Mouse (Mus musculus) 3T3-L1 (cell line): ENCODE measurements around the gene Gm10837.

ENCODE experiments used
- DNase-seq: peaks from one replicate; pipeline ENCODE4 v3.0.0-alpha.2; 2015; ENCODE audit warnings: low read depth, low spot score

Gene Gm10837

GRCm38 (mm10) chr14:122464763-122465741, 25.3 kb upstream of the Gm10837 start, which contains the start of gene Zic5:
Gene Zic5, minus strand, starts transcription at chr14:122465677.
- DNase-seq = no peak

GRCm38 (mm10) chr14:122465931-122466490, 24.4 kb upstream of the Gm10837 start:
- DNase-seq = no peak

- DNase-seq = no peak
These were observed 23.5 kb upstream of the Gm10837 start for GRCm38 (mm10) chr14:122466756-122467362.

GRCm38 (mm10) chr14:122467926-122468841, 22.2 kb upstream of the Gm10837 start:
- DNase-seq = no peak

- DNase-seq = no peak
These were observed 21.2 kb upstream of the Gm10837 start for GRCm38 (mm10) chr14:122468971-122469755.

- DNase-seq = no peak
These were observed 18.8 kb upstream of the Gm10837 start for GRCm38 (mm10) chr14:122471449-122472085.

- DNase-seq = no peak
These were observed 18.2 kb upstream of the Gm10837 start for GRCm38 (mm10) chr14:122472161-122472560.

- DNase-seq = no peak
These were observed 17.7 kb upstream of the Gm10837 start for GRCm38 (mm10) chr14:122472647-122473046.

GRCm38 (mm10) chr14:122473211-122473751, 17.1 kb upstream of the Gm10837 start:
- no peak for DNase-seq

GRCm38 (mm10) chr14:122474041-122474890, 16.1 kb upstream of the Gm10837 start:
- no peak for DNase-seq

GRCm38 (mm10) chr14:122474891-122475556, 15.4 kb upstream of the Gm10837 start, which contains the start of gene Zic2:
Gene Zic2, plus strand, starts transcription at chr14:122475435.
- DNase-seq = no peak

- DNase-seq = no peak
These were observed 14.8 kb upstream of the Gm10837 start for GRCm38 (mm10) chr14:122475557-122476040.

GRCm38 (mm10) chr14:122476041-122476821, 14.2 kb upstream of the Gm10837 start:
- no peak for DNase-seq

GRCm38 (mm10) chr14:122476822-122477215, 13.6 kb upstream of the Gm10837 start:
- DNase-seq = no peak

- DNase-seq = no peak
These were observed 13.1 kb upstream of the Gm10837 start for GRCm38 (mm10) chr14:122477261-122477671.

GRCm38 (mm10) chr14:122477971-122478573, 12.3 kb upstream of the Gm10837 start:
- DNase-seq = no peak

GRCm38 (mm10) chr14:122478574-122479011, 11.8 kb upstream of the Gm10837 start:
- no peak for DNase-seq
